Mouse (Mus musculus) forebrain, embryonic 16.5 days (tissue): ENCODE data around the gene Dnah14. TPM values are rescaled to one million over a fixed set of nuclear protein-coding genes. Genes with fewer than 3 reads are reported as not detected.

ENCODE experiments used
- ATAC-seq: fragments of 200-750 bp; cut with Nextera tagmentation; 2 replicates; pipeline ENCODE4 v1.8.0; 2017; ENCODE audit warnings: mild to moderate bottlenecking, moderate library complexity
- H3K27ac ChIP-seq: fragments of 300-500 bp; sonication (generic); 2 replicates; pipeline ENCODE4 v1.5.1; 2014; ENCODE audit warnings: low read length, control low read depth
- H3K27me3 ChIP-seq: fragments of 300-500 bp; sonication (generic); replicated peaks from 2 replicates; pipeline ENCODE4 v1.6.1; 2014; ENCODE audit warnings: low read length; ENCODE audit not compliant: control insufficient read depth, insufficient read depth
- H3K36me3 ChIP-seq: fragments of 300-500 bp; sonication (generic); 2 replicates; pipeline ENCODE4 v1.6.1; 2014; ENCODE audit not compliant: control insufficient read depth, insufficient read depth
- H3K4me1 ChIP-seq: fragments of 300-500 bp; sonication (generic); replicated peaks from 2 replicates; pipeline ENCODE4 v1.6.1; 2014; ENCODE audit warnings: low read length; ENCODE audit not compliant: control insufficient read depth, insufficient read depth
- H3K4me2 ChIP-seq: fragments of 300-500 bp; sonication (generic); 2 replicates; pipeline ENCODE4 v1.6.1; 2014; ENCODE audit warnings: mild to moderate bottlenecking, low read length, control low read depth
- H3K4me3 ChIP-seq: fragments of 300-500 bp; sonication (generic); replicated peaks from 2 replicates; pipeline ENCODE4 v1.5.1; 2014; ENCODE audit warnings: mild to moderate bottlenecking, low read length, control low read depth
- H3K9ac ChIP-seq: fragments of 300-500 bp; sonication (generic); replicated peaks from 2 replicates; pipeline ENCODE4 v1.6.1; 2014; ENCODE audit warnings: low read depth, low read length, control low read depth
- H3K9me3 ChIP-seq: fragments of 300-500 bp; sonication (generic); 2 replicates; pipeline ENCODE4 v1.6.1; 2016; ENCODE audit warnings: low read length; ENCODE audit not compliant: control insufficient read depth
- WGBS: fragments of 180-500 bp; shearing (Covaris S2); extraction: QIAGEN DNeasy Blood & Tissue Kit; methylation state at CpG from one replicate; pipeline ENCODE4 v1.1.7; 2014; 5-methylcytosine and 5-hydroxymethylcytosine counted together
- polyA plus RNA-seq: library from polyadenylated mRNA; unstranded; fragments of >200 nt; fragmentation: Nextera tagmentation; extraction: Ambion mirVana; gene quantifications from 2 replicates; pipeline ENCODE4 v1.2.1, GENCODE M21; 2015

Dnah14 gene
- 0.42 and 0.51 TPM in 2 replicates for polyA plus RNA-seq

DNA sequence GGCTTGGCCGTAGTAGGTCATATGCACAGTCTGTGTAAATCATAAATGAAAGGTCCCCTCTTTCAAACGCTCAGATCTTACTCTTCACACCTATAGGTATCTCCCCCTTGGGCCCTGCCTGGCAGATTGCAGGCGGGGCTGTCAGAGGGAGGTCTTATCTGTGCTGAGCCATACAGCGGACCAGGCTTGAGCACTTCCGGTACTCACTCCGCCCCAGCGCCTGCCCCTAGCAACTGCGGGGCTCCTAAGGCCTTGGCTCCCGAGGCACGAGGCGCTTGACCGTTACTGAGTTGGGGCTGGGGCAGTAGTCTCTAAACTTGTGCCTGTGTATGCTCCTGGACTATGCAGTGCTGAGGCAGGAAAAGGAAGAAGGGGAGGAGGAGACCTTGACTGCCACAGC, at the start of gene Dnah14:
Gene Dnah14, plus strand, starts transcription at position 238 of the 400 bp plus-strand sequence.
- Histone ChIP-seq H3K4me3 (no peak within 1 kb of the TSS), H3K27me3 (no peaks in the 10 kb centered on the region), H3K9me3 (no peaks in the 10 kb centered on the region), H3K27ac (no peak within 1 kb of the TSS), H3K9ac (no peak within 1 kb of the TSS), H3K4me2 (no peak within 1 kb of the TSS), H3K4me1 (no peaks in the 10 kb centered on the region), H3K36me3 (no peaks in the 10 kb centered on the region)
- no peak for ATAC-seq
- 82% methylated on average over 12 of the region's 12 CpGs for WGBS

DNA sequence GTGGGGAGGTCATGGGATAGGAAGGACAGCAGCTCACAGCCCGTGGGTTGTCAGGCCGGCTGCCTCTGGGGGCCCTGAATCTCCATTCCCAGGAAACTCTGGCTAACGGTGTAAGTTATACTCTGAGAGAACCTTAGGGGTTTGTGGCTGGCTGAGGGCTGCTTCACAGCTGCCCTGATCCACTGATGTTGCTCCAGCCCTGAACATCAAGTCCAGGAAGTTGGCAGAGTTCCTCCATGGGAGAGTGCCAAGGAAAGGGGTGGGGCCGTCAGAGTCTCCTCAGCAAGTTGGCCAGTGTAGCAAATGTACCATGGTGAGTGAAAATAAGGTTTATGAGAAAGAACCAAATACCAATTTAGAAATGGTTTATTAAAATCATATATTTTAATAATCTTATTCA, 47.0 kb upstream of the Dnah14 start:
- no peak for ATAC-seq
- Histone ChIP-seq H3K36me3 (no peaks in the 10 kb centered on the region), H3K4me1 (peaks cover 3% of the 10 kb centered on the region), H3K27me3 (no peaks in the 10 kb centered on the region), H3K4me3 (no peak overlapping the region), H3K4me2 (no peak overlapping the region), H3K9ac (no peak overlapping the region), H3K9me3 (no peaks in the 10 kb centered on the region), H3K27ac (no peak overlapping the region)
- 63% methylated on average over 4 of the region's 4 CpGs for WGBS

DNA sequence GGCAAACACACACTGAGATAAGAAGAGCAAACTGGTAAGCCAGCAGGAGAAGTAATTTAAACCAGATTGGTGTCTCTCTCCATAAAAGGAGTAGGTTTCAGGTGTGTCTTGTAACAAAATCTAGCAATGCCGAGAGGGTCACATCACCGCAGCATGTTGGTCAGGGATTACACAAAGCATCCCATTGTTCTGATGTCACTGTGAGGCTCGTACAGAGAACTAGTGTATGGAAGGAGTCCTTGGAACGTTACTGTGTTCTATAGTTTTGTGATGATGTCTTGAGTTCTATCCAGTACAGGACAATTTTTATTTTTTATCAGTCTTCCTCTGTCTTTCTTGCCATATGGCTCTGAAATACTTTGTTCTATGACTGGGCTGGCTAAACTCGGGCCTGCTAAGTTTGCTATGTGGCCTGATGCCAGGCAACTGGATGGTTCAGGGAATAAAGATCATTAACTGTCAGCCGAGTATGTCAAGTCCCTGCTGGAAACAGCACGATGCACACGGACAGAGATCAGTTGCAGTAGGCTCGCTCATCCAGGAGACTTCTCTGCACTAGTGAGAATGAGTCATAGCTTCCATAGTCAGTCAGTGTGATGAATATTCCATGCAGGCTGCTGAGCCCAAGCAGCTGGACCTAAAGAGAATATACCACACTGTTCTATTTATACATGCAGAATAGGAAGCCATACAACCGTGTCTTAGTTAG, 41.0 kb upstream of the Dnah14 start:
- H3K9me3 ChIP-seq = no peaks in the 10 kb centered on the region
- ATAC-seq = no peak
- no peak overlapping the region for H3K4me3 ChIP-seq
- no peak overlapping the region for H3K4me2 ChIP-seq
- no peak overlapping the region for H3K9ac ChIP-seq
- WGBS = 55% methylated on average over 10 of the region's 10 CpGs
- H3K27ac ChIP-seq = no peak overlapping the region
- H3K27me3 ChIP-seq = no peaks in the 10 kb centered on the region
- H3K36me3 ChIP-seq = no peaks in the 10 kb centered on the region
- H3K4me1 ChIP-seq = peaks cover 6% of the 10 kb centered on the region; the same call in 1 of the 2 replicates

DNA sequence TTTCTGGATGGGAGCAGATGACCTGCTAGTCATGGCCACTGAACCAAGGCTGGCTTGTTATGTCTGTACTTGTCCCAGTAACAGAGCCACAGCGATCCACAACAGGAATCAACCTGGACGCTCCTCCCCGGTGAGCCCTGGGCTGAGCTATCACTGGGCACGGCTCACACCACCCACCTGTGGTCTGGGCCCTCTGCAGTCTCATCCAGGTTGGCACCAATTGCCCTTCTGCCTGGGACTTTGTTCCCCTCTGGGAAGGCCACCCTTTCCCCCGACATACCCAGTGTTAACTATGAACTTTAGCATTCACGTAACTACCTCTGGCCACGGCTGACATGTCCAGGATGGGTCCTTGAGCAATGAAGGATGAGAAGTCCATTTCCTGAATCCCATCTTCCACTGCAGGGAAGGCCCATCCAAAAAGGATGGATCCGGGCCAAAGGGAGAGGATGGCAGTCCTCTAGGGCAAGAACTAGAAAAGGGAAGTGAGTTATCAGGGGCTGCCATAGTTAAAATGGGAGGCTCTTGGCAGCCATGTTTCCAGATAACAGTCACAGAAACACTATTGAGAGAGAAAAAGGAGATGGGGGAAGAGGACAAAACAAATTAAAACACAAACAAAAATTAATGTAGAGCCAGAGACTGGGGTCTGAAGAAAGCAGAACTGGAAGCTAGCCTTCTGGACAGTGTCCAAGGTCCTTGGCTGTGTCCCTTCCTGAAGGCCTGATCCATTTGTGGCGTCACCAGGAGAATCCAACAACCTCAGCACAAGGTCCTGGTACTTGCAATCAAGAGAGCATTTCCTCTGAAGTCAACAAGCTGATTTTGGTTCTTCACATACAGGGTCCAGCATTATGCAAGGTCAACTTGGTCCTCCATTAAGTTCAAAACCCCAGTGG, 38.5 kb upstream of the Dnah14 start:
- peaks cover 6% of the 10 kb centered on the region; the same call in 1 of the 2 replicates for H3K4me1 ChIP-seq
- H3K27ac ChIP-seq = no peak overlapping the region
- H3K36me3 ChIP-seq = no peaks in the 10 kb centered on the region
- H3K4me2 ChIP-seq = no peak overlapping the region
- no peaks in the 10 kb centered on the region for H3K9me3 ChIP-seq
- no peak overlapping the region for H3K9ac ChIP-seq
- H3K27me3 ChIP-seq = no peaks in the 10 kb centered on the region
- 92% methylated on average over 9 of the region's 9 CpGs for WGBS
- H3K4me3 ChIP-seq = no peak overlapping the region
- no peak for ATAC-seq

DNA sequence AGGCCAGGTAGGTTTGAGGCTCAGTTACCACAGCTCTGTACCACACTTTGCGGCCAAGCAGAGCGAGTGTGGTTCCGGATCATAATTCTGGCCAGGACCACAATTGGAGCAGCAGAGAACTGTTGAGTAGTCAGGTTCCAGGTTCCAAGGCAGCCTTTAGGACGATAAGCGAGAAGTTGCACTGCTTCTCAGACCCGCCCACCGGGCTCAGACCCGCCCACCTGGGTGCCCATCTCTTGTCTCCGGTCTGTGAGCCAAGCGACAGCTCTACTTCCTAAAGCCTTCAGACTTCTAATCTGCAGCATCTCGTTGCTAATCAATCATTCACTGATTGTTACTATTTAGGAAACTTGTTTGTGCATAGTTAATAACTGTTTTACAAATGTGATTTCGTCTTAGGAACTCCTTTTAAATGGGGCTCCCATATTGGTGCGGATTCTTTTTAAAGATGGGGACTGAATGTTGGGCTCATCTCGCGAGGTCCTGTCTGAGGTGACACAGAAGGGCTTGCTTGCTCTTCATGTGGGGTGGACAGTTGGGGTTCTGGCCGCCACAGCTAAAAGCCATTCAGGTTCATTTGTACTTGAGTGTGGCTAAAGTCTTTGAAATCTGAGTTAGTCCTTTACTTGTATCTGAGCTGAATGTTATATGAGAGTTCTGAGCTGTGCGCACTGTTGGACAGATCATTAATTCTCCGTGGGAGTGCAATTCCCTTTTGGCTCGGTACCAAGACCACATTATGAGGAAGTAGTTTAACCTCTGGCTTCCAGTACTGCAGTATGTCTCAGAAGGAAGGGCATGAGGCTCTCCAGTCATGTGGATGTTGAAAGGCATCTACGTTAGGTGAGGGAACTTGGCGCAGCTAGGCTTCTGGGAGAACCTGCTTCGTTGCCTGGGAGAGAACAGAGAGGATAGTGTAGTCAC, 36.3 kb upstream of the Dnah14 start:
- peaks cover 4% of the 10 kb centered on the region; the same call in 1 of the 2 replicates for H3K27me3 ChIP-seq
- no peak overlapping the region for H3K27ac ChIP-seq
- H3K4me3 ChIP-seq = no peak overlapping the region
- WGBS = 62% methylated on average over 22 of the region's 22 CpGs
- no peak overlapping the region for H3K9ac ChIP-seq
- H3K4me1 ChIP-seq = peaks cover 4% of the 10 kb centered on the region
- no peaks in the 10 kb centered on the region for H3K36me3 ChIP-seq
- H3K4me2 ChIP-seq = no peak overlapping the region
- H3K9me3 ChIP-seq = no peaks in the 10 kb centered on the region
- no peak for ATAC-seq

DNA sequence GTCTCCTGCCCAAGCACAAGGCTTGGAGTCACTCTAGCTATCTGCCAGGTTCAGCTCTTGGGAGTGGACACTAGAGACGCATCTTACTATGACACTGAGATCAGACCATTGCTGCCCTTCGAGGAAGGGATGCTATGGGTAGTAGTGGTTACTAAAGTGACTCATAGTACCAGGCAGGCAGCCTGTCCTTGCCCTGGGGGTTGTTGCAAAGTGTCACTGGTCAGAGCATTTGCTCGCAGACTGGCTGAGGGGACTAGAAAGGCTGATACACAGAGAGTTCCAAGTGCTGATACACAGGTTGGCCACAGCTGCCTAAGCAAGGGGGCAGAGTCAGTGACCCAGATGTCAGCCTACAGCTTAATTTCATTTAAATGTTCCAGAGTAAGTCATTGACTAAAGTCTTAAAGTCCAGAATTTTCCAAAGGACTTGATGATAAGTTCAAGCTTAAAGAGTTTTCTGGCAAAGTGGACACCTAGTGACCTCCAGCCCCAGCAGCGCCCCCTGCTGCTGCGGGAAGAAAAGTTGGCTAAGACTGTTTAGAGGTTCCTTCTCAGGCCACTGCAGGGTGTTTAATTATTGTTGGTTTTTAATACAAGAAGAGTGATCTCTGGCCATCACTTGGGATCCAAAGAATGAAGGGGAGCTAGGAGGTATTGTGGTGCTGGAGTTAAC, 32.5 kb upstream of the Dnah14 start:
- no peak overlapping the region for H3K4me2 ChIP-seq
- ATAC-seq = no peak
- no peaks in the 10 kb centered on the region for H3K36me3 ChIP-seq
- no peak overlapping the region for H3K9ac ChIP-seq
- H3K9me3 ChIP-seq = no peaks in the 10 kb centered on the region
- H3K4me1 ChIP-seq = peaks cover 3% of the 10 kb centered on the region
- H3K4me3 ChIP-seq = no peak overlapping the region
- 79% methylated on average over 5 of the region's 5 CpGs for WGBS
- H3K27me3 ChIP-seq = peaks cover 4% of the 10 kb centered on the region; the same call in 1 of the 2 replicates
- H3K27ac ChIP-seq = no peak overlapping the region

DNA sequence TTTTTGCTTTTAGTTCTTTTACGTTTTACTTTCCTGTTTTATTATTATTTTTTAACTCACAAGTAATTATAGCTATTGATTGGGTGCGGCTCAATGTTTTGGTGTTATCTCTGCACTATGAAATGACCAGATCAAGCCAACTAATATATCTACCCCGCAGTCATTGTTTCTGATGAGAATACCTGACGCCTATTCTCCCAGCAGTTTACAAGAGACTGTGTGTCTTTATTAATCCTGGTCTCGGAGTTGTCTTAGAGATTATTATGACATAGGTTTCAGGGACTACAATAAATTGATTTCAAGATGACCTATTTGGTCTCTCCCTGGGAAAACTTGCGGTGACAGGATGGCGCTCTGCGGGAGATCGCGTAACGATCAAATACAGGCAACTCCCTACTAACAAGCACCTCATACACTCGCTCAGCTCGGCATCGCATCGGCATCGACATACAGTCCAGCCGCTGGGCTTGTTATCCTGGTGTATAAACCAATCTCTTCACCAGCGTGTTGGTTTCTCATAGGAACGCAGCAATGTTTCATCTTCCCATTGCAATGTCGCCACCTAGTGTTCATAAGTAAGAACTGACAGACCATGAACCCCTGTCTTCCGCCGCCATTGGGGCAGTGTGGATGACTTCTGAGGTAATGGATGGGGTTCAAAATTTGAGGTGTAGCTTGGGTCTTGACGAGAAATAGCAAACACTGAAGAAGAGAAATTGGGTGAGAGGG, 31.2 kb upstream of the Dnah14 start:
- no peaks in the 10 kb centered on the region for H3K36me3 ChIP-seq
- H3K27me3 ChIP-seq = peaks cover 4% of the 10 kb centered on the region; the same call in 1 of the 2 replicates
- peak overlapping the region; percentile 52 for H3K4me2 ChIP-seq
- H3K4me1 ChIP-seq = peaks cover 3% of the 10 kb centered on the region
- peak; percentile 87 for ATAC-seq
- H3K4me3 ChIP-seq = peak overlapping the region; percentile 25
- WGBS = 27% methylated on average over 23 of the region's 23 CpGs
- no peak overlapping the region for H3K27ac ChIP-seq
- no peak overlapping the region for H3K9ac ChIP-seq
- no peaks in the 10 kb centered on the region for H3K9me3 ChIP-seq

DNA sequence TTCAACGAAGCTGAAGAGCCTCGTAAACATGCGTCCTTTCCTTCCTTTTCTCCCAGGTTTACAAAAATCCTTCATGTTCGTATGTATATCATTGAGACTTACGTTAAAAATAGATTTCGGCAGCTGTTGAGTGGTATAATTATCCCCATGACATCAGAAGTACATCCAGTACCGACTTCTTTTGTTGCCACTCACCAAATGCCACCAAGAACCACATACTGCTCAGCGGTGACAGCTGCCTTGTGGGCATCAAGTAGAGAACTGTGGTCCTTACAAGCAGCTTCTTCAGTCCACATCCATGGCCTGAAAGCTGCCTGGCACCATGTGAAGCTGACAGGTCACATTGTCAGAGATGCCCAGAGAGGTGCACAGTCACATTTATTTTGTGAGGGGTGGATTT, 26.4 kb upstream of the Dnah14 start:
- Histone ChIP-seq H3K36me3 (no peaks in the 10 kb centered on the region), H3K4me1 (peaks cover 13% of the 10 kb centered on the region), H3K9ac (no peak overlapping the region), H3K9me3 (no peaks in the 10 kb centered on the region), H3K27ac (no peak overlapping the region), H3K4me2 (no peak overlapping the region), H3K4me3 (no peak overlapping the region), H3K27me3 (no peaks in the 10 kb centered on the region)
- 78% methylated on average over 8 of the region's 8 CpGs for WGBS
- ATAC-seq = no peak
